Mouse (Mus musculus) cerebellum, postnatal 36 days (tissue): ENCODE data around the gene Spock3.
"Not testable (repeated sequence)": the region's sequence is repeated elsewhere in the genome, so short reads cannot be mapped to it uniquely, and the experiment has no call there.

ENCODE experiments used
- DNase-seq, 2 experiments: peaks; one replicate each; pipeline ENCODE4 v3.0.0; 2021 to 2022; ENCODE audit warnings: mixed read lengths in 2 of 2

Spock3 gene

DNA sequence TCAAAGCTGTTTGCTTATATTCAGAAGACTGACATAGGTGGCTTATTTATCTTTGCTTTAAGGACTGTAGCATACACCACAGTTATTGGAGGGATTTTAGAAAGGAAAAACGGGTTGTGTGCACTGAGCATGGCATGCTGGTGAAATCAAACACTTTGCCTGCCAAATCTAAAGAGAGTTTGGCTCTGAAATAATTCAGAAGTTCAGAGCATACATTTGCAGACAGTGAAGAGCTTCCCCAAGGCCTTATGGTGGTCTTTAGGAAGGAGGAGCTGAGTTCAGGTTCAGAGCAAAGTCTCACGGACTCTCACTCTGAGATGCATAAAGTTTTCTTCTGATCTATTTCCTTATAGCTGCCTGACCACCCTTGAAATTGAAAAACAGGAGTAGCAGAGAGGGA lies at the start of gene Spock3:
TSS of gene Spock3 (plus strand) at position 301 of the 400 bp plus-strand sequence.
- no peak for DNase-seq

DNA sequence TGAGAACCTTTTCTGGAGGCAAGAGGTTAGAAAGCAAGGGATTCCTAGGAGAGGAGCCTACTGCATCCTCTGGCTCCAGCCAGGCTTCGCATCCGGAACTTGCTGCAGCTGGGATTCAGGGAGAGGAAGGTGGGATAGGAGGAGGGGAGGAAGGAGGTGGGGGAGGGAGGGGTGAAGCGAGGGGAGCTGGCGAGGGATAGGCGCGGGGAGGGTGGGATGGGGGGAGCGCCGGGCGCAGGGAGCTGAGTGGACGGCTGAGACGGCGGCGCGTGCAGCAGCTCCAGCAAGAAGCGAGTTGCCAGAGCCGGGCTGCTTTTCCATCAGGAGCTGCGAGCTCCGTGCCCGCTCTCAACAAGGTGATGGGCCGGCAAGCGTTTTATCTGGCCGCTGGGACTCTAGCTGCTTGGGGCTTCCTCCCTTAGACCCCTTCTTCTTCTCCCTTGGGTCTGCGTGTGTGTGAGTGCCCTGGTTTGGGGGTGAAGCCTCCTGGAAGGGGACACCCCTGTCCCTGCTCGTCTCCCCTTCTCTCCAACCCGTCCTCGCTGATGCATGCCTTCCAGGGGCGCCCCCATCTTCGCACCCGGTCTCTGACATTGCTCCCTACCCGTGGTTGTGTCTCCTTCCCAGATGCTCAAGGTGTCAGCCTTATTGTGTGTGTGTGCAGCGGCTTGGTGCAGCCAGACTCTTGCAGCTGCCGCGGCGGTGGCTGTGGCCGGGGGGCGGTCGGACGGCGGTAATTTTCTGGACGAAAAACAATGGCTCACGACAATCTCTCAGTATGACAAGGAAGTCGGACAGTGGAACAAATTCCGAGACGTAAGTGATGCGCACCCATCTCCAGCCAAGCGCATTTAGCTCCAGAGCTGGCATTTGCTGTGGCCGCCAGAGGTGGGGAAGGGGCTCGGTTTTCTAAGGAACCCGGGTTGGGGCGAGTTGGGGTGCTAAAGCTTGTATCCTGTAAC lies 645 bp downstream of the Spock3 start:
- peak; percentile 5 to 10 for DNase-seq

GRCm38 (mm10) chr8:62952481-62952880 lies 1.7 kb downstream of the Spock3 start:
- no peak for DNase-seq

DNA sequence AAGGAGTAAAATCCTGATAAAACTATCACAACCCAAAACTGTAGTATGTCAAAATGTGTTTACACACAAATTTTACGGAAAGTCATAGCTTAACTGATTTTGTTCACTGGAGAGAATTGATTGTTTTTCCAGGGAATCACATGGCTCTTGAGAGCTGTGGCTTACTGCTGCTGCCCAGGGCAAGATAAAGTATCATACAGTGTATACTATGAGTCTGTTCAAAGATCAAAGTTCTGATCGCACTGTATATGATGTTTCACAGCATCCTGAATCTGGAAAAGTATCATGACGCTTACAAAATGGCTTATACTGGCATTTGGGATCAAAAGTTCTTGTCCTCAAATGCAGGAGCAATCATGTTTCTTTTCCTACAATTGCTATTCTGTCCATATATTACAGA lies 11.8 kb downstream of the Spock3 start:
- DNase-seq = no peak

- DNase-seq = no peak
Observed at GRCm38 (mm10) chr8:62969802-62970372, 19.1 kb downstream of the Spock3 start.

GRCm38 (mm10) chr8:63088984-63089383 lies 138.2 kb downstream of the Spock3 start:
- DNase-seq = no peak

DNA sequence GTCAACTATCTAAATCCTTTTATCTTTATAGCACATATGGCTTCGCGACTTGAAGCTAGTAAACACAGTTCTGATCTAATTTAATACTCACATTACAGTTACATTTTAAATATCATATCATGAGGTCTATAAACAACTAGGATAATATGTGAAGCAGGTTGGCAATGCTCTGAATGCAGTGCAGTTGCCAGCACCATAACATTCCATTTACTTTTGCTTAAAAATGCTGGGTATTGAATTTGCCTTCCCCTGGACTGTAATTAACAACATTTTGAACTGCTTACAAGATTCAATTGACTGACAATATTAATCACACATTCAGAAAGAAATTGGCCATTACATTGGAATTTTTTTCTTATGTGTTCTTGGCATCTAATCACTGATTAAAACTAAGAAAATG lies 147.4 kb downstream of the Spock3 start:
- DNase-seq = no peak

GRCm38 (mm10) chr8:63109761-63110160 lies 159.0 kb downstream of the Spock3 start:
- DNase-seq = no peak

DNA sequence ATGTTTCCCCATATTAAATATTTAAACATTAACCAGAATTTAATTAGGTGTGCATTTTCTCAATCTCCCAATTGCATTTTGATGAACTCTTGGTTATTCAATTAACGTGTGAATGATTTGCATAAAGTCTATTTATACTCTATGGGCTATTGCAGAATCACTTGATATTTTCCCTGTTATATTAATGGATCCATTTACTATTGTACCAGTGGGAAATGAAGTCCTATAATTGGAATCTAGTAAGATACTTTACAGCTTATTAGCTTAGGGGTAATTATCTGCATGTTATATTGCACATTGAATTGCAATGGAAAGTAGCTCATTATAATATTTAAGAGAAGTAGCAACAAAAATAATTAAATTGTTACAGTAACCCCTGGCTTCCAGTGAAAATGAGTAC lies 162.1 kb downstream of the Spock3 start:
- DNase-seq = no peak

DNA sequence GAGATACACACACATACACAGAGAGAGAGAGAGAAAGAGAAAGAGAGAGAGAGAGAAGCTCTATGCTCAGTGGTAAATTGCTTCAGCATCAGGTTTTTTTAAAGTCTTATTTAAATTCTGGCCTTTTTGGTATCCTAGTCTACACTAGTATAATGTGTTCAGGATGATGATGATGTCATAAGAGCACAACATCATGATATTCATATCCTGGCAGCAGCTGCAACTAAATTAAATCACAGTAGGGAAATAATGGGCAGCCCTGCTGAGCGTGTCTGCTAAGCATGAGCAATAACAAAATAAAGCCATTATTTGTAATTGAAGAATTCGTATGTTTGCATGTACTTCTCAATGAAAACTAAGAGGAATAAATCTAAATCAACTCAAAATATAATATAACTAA lies 169.7 kb downstream of the Spock3 start:
- no peak for DNase-seq

- DNase-seq = no peak
Observed at GRCm38 (mm10) chr8:63135406-63135805, 184.6 kb downstream of the Spock3 start.

GRCm38 (mm10) chr8:63163861-63164260 lies 213.1 kb downstream of the Spock3 start:
- DNase-seq = not testable (repeated sequence)

DNA sequence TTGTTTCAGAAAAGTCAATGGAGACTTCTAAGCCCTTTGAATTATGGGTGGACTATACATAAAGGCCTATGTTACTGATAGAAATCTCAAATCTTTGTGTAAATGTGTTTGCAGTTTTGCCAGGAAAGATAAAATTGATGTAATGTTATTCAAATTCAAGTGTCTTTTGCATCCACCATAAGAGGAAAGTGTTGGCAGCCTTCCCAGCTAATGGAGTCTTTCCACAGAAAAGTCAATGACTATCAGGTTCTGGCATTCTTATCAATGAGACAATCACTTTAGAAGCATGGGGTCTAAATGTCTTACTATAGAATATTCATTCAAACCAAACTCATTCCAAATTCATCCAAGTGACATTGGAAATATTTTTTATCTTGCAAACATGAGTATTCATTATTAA lies 214.5 kb downstream of the Spock3 start:
- no peak for DNase-seq

- no peak for DNase-seq
Observed at GRCm38 (mm10) chr8:63169956-63170355, 219.1 kb downstream of the Spock3 start.

DNA sequence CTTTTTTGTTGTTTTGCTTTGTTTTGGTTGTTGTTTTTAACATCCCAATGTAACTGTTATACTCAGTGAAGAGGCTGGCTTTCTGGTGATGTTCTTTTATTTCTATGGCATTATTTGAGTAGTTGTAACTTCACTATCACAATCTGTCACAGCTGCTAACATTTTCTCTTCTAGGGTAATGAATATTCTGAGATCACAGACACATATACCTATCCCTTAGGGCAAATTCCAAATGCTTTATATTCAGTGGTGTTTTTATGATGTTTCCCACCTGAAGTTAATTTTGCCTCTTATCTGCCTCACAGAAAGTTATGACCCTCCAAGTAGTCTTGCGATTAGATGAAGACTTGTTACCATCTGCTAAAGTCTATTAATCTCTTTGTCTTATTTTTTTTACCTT lies 230.5 kb downstream of the Spock3 start:
- no peak for DNase-seq

GRCm38 (mm10) chr8:63258812-63259385 lies 308.1 kb downstream of the Spock3 start:
- DNase-seq = no peak

- DNase-seq = no peak
Observed at GRCm38 (mm10) chr8:63262516-63262915, 311.7 kb downstream of the Spock3 start.

GRCm38 (mm10) chr8:63335366-63335765 lies 384.6 kb downstream of the Spock3 start:
- no peak for DNase-seq

- no peak for DNase-seq
Observed at GRCm38 (mm10) chr8:63368580-63368979, 417.8 kb downstream of the Spock3 start.

DNA sequence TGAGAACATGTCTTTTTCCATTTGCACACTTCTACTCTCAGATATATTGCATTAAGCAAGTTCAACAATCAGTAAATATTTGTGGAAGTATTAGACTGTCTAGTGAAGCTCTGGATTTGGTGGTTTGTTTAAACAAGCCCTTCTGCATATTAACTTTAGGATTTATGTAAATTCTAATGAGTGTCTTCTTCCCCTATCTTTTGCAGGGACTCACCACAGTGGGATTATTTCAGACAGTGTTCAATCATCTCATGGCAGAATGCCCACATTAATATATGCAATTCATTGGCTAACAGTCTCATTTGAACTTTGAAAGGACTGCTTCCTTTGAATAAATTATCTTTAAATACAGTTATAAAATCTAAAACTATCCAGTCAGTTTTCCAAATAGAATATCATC lies 446.9 kb downstream of the Spock3 start:
- no peak for DNase-seq
